Mouse (Mus musculus): Measurements from ENCODE around the gene Zbtb22.
A peak's percentile ranks its signal among the peaks of the same experiment; 100 is the strongest.

DNA sequence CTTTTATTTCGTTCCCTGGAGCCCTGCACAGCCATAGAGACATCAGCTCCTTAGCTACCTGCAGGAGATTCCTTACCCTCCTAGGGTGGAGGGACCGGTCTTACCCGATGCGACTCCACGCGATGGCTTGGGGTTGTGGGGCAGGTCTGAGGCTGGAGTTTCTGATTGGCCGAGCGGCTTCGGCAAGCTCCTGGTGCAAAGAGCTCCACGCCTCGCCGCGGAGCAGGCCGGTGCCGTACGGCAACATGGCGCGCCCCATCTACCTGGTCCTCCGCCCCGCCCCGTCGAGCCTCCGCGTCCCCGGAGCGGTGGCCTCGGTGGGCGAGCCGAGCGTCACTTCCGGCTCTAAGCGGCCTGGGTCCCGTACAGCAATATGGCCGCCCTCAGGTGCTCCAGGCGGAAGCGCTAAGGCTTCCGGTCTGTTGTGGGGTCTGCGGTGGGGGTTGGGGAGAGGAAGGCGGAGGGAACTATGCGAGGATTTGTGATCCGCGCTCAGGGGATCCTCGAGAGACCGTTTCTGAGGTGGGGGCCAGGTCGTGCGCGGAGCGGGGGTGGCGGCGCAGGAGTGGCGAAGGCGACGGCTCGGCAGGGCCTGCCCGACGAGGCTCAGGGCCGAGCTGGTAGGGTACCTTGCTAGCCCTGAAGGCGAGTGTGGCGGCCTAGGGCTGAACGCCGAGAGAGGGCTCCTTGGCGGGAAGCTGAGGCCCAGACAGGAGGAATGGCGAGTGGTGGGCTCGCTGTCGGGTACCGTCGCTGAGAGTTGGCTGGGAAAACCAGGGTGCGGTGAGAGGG lies 6.4 kb upstream of the Zbtb22 start, which contains the start of gene Daxx:
- TF ChIP-seq POLR2A (IDR thresholded peaks at IDR 0.05; ENCODE audit: low read depth, low read length) = peak; percentile 41; the same call in 1 of the 2 replicates
- TF ChIP-seq CTCF (IDR thresholded peaks at IDR 0.05; ENCODE audit: extremely low read depth, insufficient read length, insufficient replicate concordance, low read depth, low read length) = no peak

All from small intestine, adult 2 months (tissue).